Mouse (Mus musculus) ES-Bruce4 (cell line): ENCODE measurements at regions not wholly inside any gene's neighbourhood (a gene's known extent, or its start where the extent isn't known, plus 50 kb on each side); places are given as distances from the start of the nearest gene placed in this dataset.
"Not testable (repeated sequence)": the region's sequence is repeated elsewhere in the genome, so short reads cannot be mapped to it uniquely, and the experiment has no call there.

Experiments
- H3K27ac ChIP-seq: 2 replicates; pipeline ENCODE4 v1.5.1; 2012; ENCODE audit warnings: low read length, inconsistent platforms; ENCODE audit not compliant: insufficient read depth
- H3K27me3 ChIP-seq: 2 replicates; pipeline ENCODE4 v1.6.1; 2012; ENCODE audit warnings: mild to moderate bottlenecking, low read length, inconsistent platforms; ENCODE audit not compliant: control insufficient read depth, poor library complexity, insufficient read depth, severe bottlenecking
- H3K36me3 ChIP-seq: 2 replicates; pipeline ENCODE4 v1.6.1; 2012; ENCODE audit warnings: inconsistent platforms, mild to moderate bottlenecking, low read length, moderate library complexity; ENCODE audit not compliant: control insufficient read depth, poor library complexity, insufficient read depth, severe bottlenecking
- H3K4me1 ChIP-seq: one replicate; pipeline ENCODE4 v1.8.1; 2011; ENCODE audit warnings: low read length; ENCODE audit not compliant: control insufficient read depth, insufficient read depth
- H3K4me3 ChIP-seq: 2 replicates; pipeline ENCODE4 v1.5.1; 2011; ENCODE audit warnings: low read depth, mild to moderate bottlenecking, low read length
- H3K9ac ChIP-seq: 2 replicates; pipeline ENCODE4 v1.6.1; 2012; ENCODE audit warnings: low read depth, mild to moderate bottlenecking, inconsistent platforms; ENCODE audit not compliant: poor library complexity, severe bottlenecking
- H3K9me3 ChIP-seq: replicated peaks from 2 replicates; pipeline ENCODE4 v1.6.1; 2012; ENCODE audit warnings: mild to moderate bottlenecking, low read length, inconsistent platforms; ENCODE audit not compliant: control insufficient read depth, poor library complexity, insufficient read depth, severe bottlenecking
- CTCF ChIP-seq: IDR thresholded peaks from one replicate; pipeline ENCODE4 v1.8.1; 2011; ENCODE audit warnings: low read depth, low read length
- EP300 ChIP-seq: IDR thresholded peaks from 2 replicates; pipeline ENCODE4 v1.6.1; 2011; ENCODE audit warnings: low read depth, low read length; ENCODE audit not compliant: insufficient read depth
- POLR2A ChIP-seq: IDR thresholded peaks from one replicate; pipeline ENCODE4 v1.8.1; 2011; ENCODE audit warnings: low read length; ENCODE audit not compliant: insufficient read depth

DNA sequence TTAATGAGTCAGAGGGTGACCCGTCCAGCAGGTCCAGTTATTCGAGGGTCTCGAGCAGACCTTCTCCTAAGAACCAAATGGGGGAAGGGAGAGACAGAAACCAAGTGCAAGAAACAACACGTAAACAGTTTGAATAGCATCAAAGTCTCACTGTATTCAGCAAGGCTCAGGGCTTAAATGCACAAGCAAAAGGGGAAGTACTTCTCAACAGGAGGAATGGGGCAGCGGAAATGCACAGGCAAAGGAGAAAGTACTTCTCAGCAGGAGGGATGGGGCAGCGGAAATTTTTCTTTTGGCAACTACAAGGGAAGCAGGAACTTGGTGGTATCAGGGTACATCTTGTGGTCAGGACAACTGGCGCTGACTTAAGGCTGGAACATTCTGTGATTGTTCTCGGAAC, 330.6 kb downstream of the 9430069I07Rik start:
- H3K9ac ChIP-seq, H3K4me3 ChIP-seq, H3K4me1 ChIP-seq, H3K36me3 ChIP-seq, H3K27me3 ChIP-seq, H3K9me3 ChIP-seq: not testable (repeated sequence)
- peak overlapping the region; percentile 70 for H3K27ac ChIP-seq

GRCm38 (mm10) chr15:34025396-34025795, 332.3 kb downstream of the 9430069I07Rik start:
- H3K4me1 ChIP-seq, result peaks cover 6% of the 10 kb centered on the region
- H3K9ac ChIP-seq, result no peak overlapping the region
- no peaks in the 10 kb centered on the region for H3K9me3 ChIP-seq
- no peak overlapping the region; the same call in 1 of the 2 replicates for H3K27ac ChIP-seq
- TF ChIP-seq CTCF (no peak), EP300 (no peak), POLR2A (no peak)
- H3K4me3 ChIP-seq, result no peak overlapping the region
- no peaks in the 10 kb centered on the region for H3K27me3 ChIP-seq
- no peaks in the 10 kb centered on the region for H3K36me3 ChIP-seq

- Histone ChIP-seq H3K36me3 (no peaks in the 10 kb centered on the region), H3K9me3 (peaks cover 2% of the 10 kb centered on the region)
Observed at GRCm38 (mm10) chr15:34021857-34022256, 335.8 kb downstream of the 9430069I07Rik start.

DNA sequence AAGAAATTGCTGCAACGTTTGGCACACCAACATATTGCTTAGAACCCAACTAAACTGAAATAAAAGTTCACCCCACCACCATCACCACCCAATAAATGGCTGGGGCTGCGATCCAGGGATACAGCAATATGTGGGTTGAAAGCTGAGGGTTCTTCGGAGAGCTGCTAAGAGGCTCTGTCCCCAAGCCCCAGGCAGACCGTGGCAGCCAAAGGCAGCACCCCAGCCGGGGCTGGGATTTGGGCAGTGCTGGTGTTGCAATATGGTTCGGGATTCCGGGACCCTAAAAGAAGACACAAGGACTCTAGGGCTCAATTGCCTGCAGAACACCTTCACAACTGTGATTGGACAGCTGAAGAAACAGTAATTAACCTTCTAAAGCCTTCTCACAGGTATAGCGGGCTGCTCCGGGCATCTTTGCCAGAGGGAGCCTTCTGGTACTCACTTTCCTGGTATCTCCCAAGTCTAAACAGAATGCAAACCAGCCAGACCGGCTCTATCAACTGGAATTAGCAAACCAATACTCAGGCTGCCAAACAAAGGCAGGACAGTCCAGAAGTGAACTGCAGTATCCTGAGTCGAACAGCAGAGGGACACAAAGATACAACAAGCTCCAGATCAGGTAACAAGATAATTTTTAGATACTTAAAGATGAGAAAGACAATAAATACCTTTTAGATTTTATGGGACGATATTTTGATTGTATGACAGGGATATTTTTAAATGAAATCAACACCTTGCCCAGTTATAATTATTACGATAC, 341.1 kb downstream of the 9430069I07Rik start:
- H3K27ac ChIP-seq, result peak overlapping the region; percentile 78
- peaks cover 2% of the 10 kb centered on the region for H3K9me3 ChIP-seq
- H3K9ac ChIP-seq, result peak overlapping the region; percentile 29; the same call in 1 of the 2 replicates
- TF ChIP-seq EP300, result 0 out of 2 replicates have a peak, but pooled peaks have one; percentile 42
- no peak for TF ChIP-seq POLR2A
- peak overlapping the region; percentile 42 for H3K4me3 ChIP-seq
- no peaks in the 10 kb centered on the region for H3K27me3 ChIP-seq
- H3K4me1 ChIP-seq, result peaks cover 2% of the 10 kb centered on the region
- no peaks in the 10 kb centered on the region for H3K36me3 ChIP-seq

More at GRCm38 (mm10) chr15:34021857-34022256, 335.8 kb downstream of the 9430069I07Rik start:
- TF ChIP-seq CTCF, result peak; percentile 83
- TF ChIP-seq POLR2A, result no peak
- 0 out of 2 replicates have a peak, but pooled peaks have one; percentile 28 for TF ChIP-seq EP300
- H3K9ac ChIP-seq, result no peak overlapping the region
- H3K4me3 ChIP-seq, result no peak overlapping the region
- no peaks in the 10 kb centered on the region for H3K27me3 ChIP-seq
- no peaks in the 10 kb centered on the region for H3K4me1 ChIP-seq
- H3K27ac ChIP-seq, result peak overlapping the region; percentile 13

GRCm38 (mm10) chr15:34008591-34008990, 349.1 kb downstream of the 9430069I07Rik start:
- Histone ChIP-seq H3K9ac (no peak overlapping the region), H3K27ac (peak overlapping the region; percentile 93), H3K27me3 (no peaks in the 10 kb centered on the region)

DNA sequence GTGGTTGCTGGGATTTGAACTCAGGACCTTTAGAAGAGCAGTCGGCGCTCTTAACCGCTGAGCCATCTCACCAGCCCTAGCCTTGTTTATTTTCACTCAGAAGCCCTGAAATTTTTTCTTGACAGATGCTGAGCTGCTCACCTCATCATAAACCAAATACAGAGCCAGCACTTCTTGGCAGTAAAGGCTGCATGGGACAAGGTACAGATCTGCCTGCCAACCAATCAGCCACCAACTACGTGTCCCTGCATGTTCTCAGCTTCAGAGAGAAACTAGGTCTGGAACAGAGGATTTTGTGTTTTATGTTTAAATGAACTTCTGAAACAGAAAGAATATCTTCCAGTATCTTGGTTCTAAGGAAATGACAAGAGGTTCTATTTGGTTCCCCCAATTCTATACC, 365.3 kb downstream of the 9430069I07Rik start:
- Histone ChIP-seq H3K9ac (no peak overlapping the region), H3K4me3 (no peak overlapping the region), H3K9me3 (peaks cover 8% of the 10 kb centered on the region; the same call in 1 of the 2 replicates), H3K27me3 (no peaks in the 10 kb centered on the region), H3K27ac (no peak overlapping the region), H3K4me1 (peaks cover 2% of the 10 kb centered on the region), H3K36me3 (no peaks in the 10 kb centered on the region)
- TF ChIP-seq EP300, result no peak
- TF ChIP-seq CTCF, result no peak
- no peak for TF ChIP-seq POLR2A

More at GRCm38 (mm10) chr15:34008591-34008990, 349.1 kb downstream of the 9430069I07Rik start:
- Histone ChIP-seq H3K4me3 (peak overlapping the region; percentile 38; the same call in 1 of the 2 replicates), H3K36me3 (peaks cover 4% of the 10 kb centered on the region; the same call in 1 of the 2 replicates), H3K9me3 (peaks cover 26% of the 10 kb centered on the region), H3K4me1 (peaks cover 1% of the 10 kb centered on the region)
- TF ChIP-seq EP300 (peak; percentile 96), POLR2A (no peak)
